Mouse (Mus musculus) bone marrow, adult 2 months (tissue): ENCODE measurements around the gene Lztr1. TPM values are rescaled to one million over a fixed set of nuclear protein-coding genes. Genes with fewer than 3 reads are reported as not detected.
"Not testable (repeated sequence)": the region's sequence is repeated elsewhere in the genome, so short reads cannot be mapped to it uniquely, and the experiment has no call there.

Source experiments
- H3K27ac ChIP-seq: fragments of 200-500 bp; 2 replicates; pipeline ENCODE4 v1.5.1; 2012; ENCODE audit warnings: low read depth, mild to moderate bottlenecking, control low read depth, inconsistent platforms, low read length; ENCODE audit not compliant: control insufficient read depth, poor library complexity, insufficient read depth
- H3K4me1 ChIP-seq: fragments of 200-500 bp; 2 replicates; pipeline ENCODE4 v1.6.1; 2011; ENCODE audit warnings: low read length; ENCODE audit not compliant: control insufficient read depth, insufficient read depth
- H3K4me3 ChIP-seq: fragments of 200-500 bp; replicated peaks from 2 replicates; pipeline ENCODE3; 2011; ENCODE audit warnings: mild to moderate bottlenecking, low read depth, low read length, control low read depth; ENCODE audit not compliant: control insufficient read depth
- CTCF ChIP-seq: fragments of 200-500 bp; IDR thresholded peaks from 2 replicates; pipeline ENCODE4 v1.5.1; 2011; ENCODE audit warnings: low read length, control low read depth; ENCODE audit not compliant: control insufficient read depth, insufficient read depth
- POLR2A ChIP-seq: fragments of 200-500 bp; IDR thresholded peaks from 2 replicates; pipeline ENCODE4 v1.6.1; 2011; ENCODE audit warnings: low read depth, mild to moderate bottlenecking, control low read depth, low read length, borderline replicate concordance; ENCODE audit not compliant: control insufficient read depth
- WGBS: fragments of 180-500 bp; shearing (Covaris S2); methylation state at CpG from one replicate; pipeline ENCODE4 v1.1.7; 2018; 5-methylcytosine and 5-hydroxymethylcytosine counted together
- polyA plus RNA-seq: library from polyadenylated mRNA; stranded (reverse); fragments of >200 nt; gene quantifications from 2 replicates; pipeline ENCODE4 v1.2.4, GENCODE M21; 2011; ENCODE audit warnings: low replicate concordance; ENCODE audit not compliant: missing spikeins, insufficient read depth, insufficient read length

The Lztr1 gene
- polyA plus RNA-seq, 1 experiment: 40.6 TPM

GRCm38 (mm10) chr16:17496499-17497305 is 11.8 kb upstream of the Lztr1 start:
- TF ChIP-seq CTCF (no peak), POLR2A (no peak)
- no peak overlapping the region for H3K4me3 ChIP-seq
- H3K4me1 ChIP-seq: no peaks in the 10 kb centered on the region; the same call in 1 of the 2 replicates
- 88% methylated on average over 2 of the region's 2 CpGs for WGBS
- no peak overlapping the region for H3K27ac ChIP-seq

- no peak overlapping the region for H3K4me3 ChIP-seq
- no peaks in the 10 kb centered on the region for H3K4me1 ChIP-seq
- TF ChIP-seq POLR2A (no peak), CTCF (no peak)
- H3K27ac ChIP-seq: no peak overlapping the region
- 51% methylated on average over 10 of the region's 10 CpGs for WGBS
Measured at GRCm38 (mm10) chr16:17499249-17499883, 9.1 kb upstream of the Lztr1 start.

- no peak overlapping the region for H3K4me3 ChIP-seq
- H3K27ac ChIP-seq: no peak overlapping the region
- 0 out of 2 replicates have a peak, but pooled peaks have one; percentile 16 for TF ChIP-seq POLR2A
- TF ChIP-seq CTCF: no peak
- 61% methylated on average over 4 of the region's 4 CpGs for WGBS
- H3K4me1 ChIP-seq: no peaks in the 10 kb centered on the region
Measured at GRCm38 (mm10) chr16:17502681-17503080, 5.8 kb upstream of the Lztr1 start.

- H3K4me1 ChIP-seq: peaks cover 4% of the 10 kb centered on the region
- TF ChIP-seq POLR2A (no peak), CTCF (no peak)
- H3K27ac ChIP-seq: no peak overlapping the region
- H3K4me3 ChIP-seq: no peak overlapping the region
- 80% methylated on average over 5 of the region's 5 CpGs for WGBS
Measured at GRCm38 (mm10) chr16:17507018-17507552, 1.4 kb upstream of the Lztr1 start.

- 8% methylated on average over 3 of the region's 3 CpGs for WGBS
Measured at GRCm38 (mm10) chr16:17508031-17508430, 457 bp upstream of the Lztr1 start.

GRCm38 (mm10) chr16:17509240-17509597 is 731 bp downstream of the Lztr1 start:
- peak overlapping the region; percentile 84; the same call in 1 of the 2 replicates for H3K27ac ChIP-seq
- peaks cover 4% of the 10 kb centered on the region for H3K4me1 ChIP-seq
- TF ChIP-seq CTCF: no peak
- TF ChIP-seq POLR2A: no peak
- 5% methylated on average over 9 of the region's 9 CpGs for WGBS
- peak overlapping the region; percentile 96 for H3K4me3 ChIP-seq

More at GRCm38 (mm10) chr16:17508031-17508430, 457 bp upstream of the Lztr1 start:
- H3K4me1 ChIP-seq, H3K4me3 ChIP-seq, H3K27ac ChIP-seq: not testable (repeated sequence)

- Histone ChIP-seq H3K4me1 (peaks cover 4% of the 10 kb centered on the region), H3K4me3 (no peak overlapping the region), H3K27ac (no peak overlapping the region)
- no peak for TF ChIP-seq POLR2A
- TF ChIP-seq CTCF: no peak
- whole genome bisulfite sequencing: 91% methylated on average over 2 of the region's 2 CpGs
Measured at GRCm38 (mm10) chr16:17510143-17510542, 1.7 kb downstream of the Lztr1 start.

- no peak for TF ChIP-seq CTCF
- TF ChIP-seq POLR2A: no peak
- Histone ChIP-seq H3K4me1 (peaks cover 4% of the 10 kb centered on the region), H3K4me3 (no peak overlapping the region), H3K27ac (no peak overlapping the region)
- WGBS: 65% methylated on average over 2 of the region's 2 CpGs
Measured at GRCm38 (mm10) chr16:17510686-17511085, 2.2 kb downstream of the Lztr1 start.
